Mouse (Mus musculus) right cerebral cortex, postnatal 14 days (tissue): ENCODE measurements at regions not wholly inside any gene's neighbourhood (a gene's known extent, or its start where the extent isn't known, plus 50 kb on each side); places are given as distances from the start of the nearest gene placed in this dataset.
A peak's percentile ranks its signal among the peaks of the same experiment; 100 is the strongest.

Source experiments
- DNase-seq: peaks from one replicate; pipeline ENCODE4 v3.0.0; 2022

GRCm38 (mm10) chr4:153321085-153321484 is 161.5 kb downstream of the Ajap1 start:
- no peak for DNase-seq

DNA sequence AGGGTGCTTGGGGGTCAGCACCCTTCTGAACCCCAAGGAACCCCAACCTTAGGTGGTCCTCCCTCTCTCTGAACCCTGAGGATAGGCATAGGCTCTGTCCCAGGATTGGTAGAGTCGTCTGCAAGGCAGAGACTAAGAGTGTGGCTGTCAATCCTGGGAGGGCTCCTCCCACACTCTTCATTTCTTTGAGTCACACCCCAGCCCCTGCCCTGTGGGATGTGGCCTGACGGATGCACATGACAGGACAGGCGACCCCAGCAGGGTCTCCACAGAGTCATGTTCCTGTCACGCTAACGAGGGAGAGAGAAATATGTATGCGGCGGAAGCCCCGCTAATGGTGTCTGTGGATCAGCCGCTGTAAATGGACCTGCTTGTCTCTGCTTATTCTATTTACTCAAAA is 162.0 kb downstream of the Ajap1 start:
- DNase-seq: no peak

GRCm38 (mm10) chr4:153316964-153317724 is 165.5 kb downstream of the Ajap1 start:
- no peak for DNase-seq

DNA sequence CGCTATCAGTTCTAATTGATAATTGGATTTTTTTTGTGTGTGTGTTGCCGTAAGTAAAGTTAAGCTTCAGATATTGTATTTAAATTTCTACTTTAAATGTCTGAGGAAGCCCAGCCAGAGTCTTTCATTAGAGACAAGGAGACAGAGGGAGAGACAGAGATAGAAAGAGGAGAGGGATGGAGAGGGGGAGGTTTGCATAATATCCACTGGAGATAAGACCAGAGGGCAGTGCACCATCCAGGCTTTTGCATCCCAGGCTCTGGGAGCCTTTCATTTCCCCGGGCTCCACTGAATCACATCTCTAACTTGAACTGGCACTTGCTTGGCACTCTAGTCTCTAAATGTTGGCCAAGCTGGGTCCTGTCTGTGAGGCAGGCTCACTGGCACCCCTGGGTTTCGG is 166.1 kb downstream of the Ajap1 start:
- DNase-seq: no peak

DNA sequence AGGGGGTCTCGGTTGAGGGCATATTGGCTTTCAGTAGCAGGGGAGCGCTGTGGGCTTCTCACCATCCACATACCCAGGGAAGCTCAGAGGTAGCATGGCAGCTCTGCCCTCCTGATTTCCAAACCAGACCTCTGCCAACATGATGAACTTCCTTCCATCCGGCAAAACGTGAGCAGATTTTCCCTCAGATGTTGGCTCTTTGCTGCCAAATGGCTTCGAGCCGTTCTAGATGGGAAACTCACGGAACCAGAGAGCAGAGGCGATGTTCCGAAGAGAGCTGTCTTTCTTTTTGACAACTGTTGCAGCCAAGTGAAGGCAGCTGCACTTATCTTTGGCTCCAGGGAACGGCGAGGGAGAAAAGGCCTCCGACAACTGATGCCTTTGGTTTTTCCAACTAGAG is 168.7 kb downstream of the Ajap1 start:
- no peak for DNase-seq

DNA sequence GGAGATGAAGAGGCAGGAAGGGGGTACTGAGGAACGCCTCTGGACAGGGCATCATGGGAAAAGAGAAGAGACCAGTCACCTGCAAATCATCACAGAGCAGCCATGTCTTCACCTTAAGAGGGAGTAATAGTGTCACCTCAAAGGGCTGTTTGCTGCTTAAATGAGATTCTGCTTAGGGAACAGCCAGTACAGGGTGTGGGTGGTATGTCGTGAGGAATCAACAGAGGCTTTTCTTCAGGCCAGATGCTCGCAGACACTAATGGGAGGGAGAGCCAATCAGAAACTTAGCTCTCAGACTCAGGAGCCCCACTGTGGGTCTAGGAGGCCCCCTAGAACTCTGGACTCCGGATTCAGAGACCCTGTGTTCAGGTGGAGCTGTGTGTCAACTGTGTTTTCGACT is 171.0 kb downstream of the Ajap1 start:
- DNase-seq: no peak

- DNase-seq: no peak
Observed at GRCm38 (mm10) chr4:153310641-153311040, 172.0 kb downstream of the Ajap1 start.

DNA sequence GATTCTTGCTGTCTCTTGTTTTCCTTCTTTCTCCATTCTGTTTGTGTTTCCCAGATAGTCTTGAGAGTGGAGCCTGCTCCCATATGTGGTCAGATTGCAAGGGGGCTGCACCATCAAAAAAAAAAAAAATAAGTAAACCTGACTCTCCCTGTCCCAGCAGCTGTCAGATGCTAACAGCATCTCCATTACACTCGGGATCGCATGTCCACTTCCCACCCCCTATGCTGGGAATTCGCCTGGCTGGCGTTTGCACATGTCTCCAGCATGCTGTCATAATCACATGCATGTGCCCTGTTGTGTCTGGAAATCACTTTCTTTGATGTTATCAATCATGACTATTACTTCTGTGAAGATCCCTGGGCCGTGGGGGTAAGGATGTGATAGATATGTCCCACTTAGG is 179.1 kb downstream of the Ajap1 start:
- no peak for DNase-seq

- no peak for DNase-seq
Observed at GRCm38 (mm10) chr4:153302855-153303254, 179.8 kb downstream of the Ajap1 start.

DNA sequence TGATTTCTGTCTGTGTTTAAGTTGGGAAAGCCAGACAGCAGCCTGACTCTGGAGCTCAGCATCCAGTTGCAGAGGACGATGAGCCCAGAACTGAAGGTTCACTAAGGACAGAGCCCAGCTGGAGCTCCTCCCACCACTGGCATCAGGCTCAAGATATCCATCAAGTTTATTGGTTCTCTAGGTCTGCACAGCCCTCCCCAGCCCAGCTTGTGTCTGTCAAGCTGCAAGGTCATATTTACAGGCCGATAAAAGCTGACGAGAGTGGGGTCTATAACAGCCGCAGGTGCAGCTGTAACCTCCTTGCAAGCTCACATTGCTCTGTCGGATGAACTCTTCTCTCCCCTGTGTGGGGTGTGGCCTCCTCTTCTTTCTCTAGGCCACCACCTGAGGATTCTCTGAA is 184.3 kb downstream of the Ajap1 start:
- no peak for DNase-seq

- no peak for DNase-seq
Observed at GRCm38 (mm10) chr4:153294828-153295227, 187.8 kb downstream of the Ajap1 start.

GRCm38 (mm10) chr4:153293137-153293536 is 189.5 kb downstream of the Ajap1 start:
- DNase-seq: no peak

DNA sequence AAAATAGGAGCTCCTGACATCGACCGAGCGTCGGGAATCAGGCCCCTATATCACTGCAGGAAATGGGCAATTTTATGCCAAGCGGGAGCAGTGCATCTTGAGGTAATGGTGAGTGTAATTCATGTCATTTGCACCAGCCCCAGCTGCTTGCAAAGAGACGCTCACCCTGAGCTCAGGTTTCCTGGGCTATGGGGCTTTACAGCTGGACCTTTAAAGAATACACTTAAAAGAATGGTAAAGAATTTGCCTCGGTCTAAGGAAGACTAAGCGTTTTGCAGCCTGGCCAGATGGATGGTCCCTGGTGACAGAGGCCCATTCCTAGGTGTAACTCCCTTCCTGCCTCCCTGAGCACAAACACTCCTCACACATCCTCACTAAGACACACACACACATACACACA is 194.2 kb downstream of the Ajap1 start:
- DNase-seq: no peak

DNA sequence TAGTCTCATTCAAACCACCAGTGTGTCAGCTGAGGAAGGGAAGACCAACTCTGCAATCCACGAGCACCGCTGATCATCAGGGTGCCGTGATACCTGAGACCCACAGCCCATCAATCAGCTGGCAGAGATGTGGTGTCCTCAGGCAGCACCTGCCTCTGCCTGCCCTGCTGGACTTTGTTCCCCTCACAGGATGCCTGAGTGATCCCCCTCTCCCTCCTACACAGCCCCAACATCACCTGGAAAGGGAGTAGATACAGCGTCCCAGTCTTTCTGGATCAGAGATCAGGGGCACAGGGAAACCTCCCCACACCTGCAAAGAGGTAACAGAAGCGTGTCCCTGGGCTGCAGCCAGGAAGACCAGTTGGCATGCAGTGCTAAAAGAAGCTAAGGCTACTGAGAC is 198.4 kb downstream of the Ajap1 start:
- no peak for DNase-seq

- no peak for DNase-seq
Observed at GRCm38 (mm10) chr4:153276571-153276970, 206.0 kb downstream of the Ajap1 start.

DNA sequence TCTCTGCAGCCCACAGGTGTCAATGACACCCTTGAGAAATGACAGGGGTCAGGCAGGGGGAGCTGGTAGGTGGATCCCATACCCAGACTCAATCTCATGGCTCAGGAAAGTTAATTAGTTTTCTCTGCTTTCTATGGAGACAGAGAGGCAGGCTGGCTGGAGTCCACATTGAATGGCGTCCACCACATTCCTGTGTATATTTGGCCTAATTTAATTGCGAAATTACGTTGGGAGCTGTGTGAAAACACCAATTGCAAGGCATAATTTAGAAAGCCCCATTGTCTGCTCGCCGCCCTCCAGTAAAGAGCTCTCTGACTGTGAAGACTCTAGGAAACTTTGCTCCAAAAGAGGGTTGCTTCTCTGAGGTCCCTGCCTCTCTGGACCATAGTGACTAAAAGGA is 211.2 kb downstream of the Ajap1 start:
- DNase-seq: no peak

GRCm38 (mm10) chr4:153263216-153263805 is 219.3 kb downstream of the Ajap1 start:
- DNase-seq: no peak

GRCm38 (mm10) chr4:153260941-153261557 is 221.6 kb downstream of the Ajap1 start:
- peak; percentile 15 for DNase-seq

DNA sequence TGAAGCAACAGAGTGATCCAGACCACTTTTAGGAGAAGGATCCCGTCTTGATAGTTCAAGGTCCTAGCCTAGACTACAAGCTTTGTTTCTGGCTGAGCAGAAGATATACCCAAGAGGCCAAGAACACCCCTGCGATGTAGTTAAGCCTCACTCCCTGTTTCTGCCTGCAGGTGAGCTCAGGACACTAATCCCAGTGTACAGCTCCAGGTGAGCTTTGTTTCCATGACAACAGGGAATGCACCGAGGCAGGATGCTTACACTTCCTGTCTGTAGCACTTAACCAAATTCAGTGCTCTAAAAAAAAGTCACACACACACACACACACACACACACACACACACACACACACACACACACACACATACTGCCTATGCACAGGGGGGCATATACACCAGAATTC is 230.7 kb downstream of the Ajap1 start:
- DNase-seq: no peak

DNA sequence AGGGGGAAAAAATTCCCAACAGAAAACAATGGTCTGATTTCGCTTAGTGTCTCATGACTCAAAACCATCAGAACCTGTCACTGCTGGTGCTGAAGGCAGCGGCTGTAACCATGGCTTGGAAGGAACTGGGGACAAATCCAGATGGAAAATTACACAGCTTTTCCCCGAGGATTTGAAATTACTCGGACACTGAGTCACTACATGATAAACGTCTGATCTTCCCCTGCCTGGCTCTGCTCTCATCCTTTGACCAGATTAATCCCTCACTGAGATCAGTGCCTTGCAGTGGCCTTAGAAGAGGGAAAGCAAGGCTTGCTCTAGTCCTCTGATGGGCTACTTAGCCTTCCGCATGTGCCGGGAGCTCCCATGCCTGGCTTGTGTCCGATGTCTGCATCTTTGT is 231.3 kb downstream of the Ajap1 start:
- no peak for DNase-seq

DNA sequence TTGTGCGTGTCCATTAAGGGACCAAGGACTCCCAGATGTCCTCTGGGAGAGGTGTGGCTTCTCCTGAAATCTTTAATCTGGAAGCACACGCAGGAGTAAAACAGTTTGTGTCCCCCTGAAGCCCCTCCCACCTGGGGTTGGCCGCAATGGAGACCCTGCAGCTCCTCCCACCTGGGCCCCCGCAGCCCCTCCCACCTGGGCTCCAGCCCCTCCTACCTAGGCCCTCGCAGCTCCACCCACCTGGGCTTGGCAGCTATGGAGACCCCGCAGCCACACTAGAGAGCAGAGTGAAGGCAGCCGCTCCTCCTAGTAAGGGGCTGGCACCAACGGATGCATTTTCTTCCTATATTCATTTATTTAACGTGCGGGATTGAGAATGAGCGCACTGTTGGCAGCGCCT is 245.9 kb downstream of the Ajap1 start:
- no peak for DNase-seq

- no peak for DNase-seq
Observed at GRCm38 (mm10) chr4:153233762-153234161, 248.8 kb downstream of the Ajap1 start.

GRCm38 (mm10) chr4:153229221-153229620 is 253.4 kb downstream of the Ajap1 start:
- no peak for DNase-seq

DNA sequence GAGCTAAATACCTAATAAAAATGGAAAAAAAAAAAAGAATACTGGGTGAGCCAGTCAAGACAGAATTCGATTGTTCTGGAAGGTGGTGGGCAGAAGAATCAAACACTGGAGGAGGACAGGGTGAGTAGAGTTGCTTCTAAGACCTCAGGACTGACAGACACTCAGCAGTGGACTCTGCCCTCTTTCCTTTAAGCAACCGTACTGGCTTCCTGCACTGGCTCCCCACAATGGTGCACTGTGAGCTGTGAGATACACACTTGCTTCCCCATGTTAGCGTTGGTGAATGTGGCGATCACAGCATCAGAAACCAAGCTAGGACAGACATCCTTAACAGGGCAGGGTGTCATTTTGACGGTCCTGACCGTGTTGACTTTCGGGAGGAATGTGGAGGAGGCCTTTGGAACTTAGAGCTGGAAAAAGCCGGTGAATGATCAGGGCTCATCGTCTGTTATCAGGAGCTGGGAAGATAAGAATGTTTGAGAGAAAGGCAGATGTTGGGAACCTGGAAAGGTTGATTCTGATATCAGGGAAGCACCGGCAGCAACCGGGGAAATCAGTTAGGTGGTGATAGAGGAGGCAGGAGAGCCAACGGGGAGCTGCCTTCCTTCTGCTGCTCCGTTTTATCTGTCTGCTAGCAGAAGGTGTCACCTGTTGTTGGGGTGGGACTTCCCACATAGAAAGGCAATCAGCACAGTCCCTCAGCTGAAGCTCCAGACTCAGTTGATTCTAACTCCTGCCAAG is 254.8 kb downstream of the Ajap1 start:
- no peak for DNase-seq
